Mouse (Mus musculus) bone marrow, adult 2 months (tissue): ENCODE measurements around the gene Ptprm.

Experiments used
- CTCF ChIP-seq: fragments of 200-500 bp; IDR thresholded peaks from 2 replicates; pipeline ENCODE4 v1.5.1; 2011; ENCODE audit warnings: low read length, control low read depth; ENCODE audit not compliant: control insufficient read depth, insufficient read depth
- POLR2A ChIP-seq: fragments of 200-500 bp; IDR thresholded peaks from 2 replicates; pipeline ENCODE4 v1.6.1; 2011; ENCODE audit warnings: low read depth, mild to moderate bottlenecking, control low read depth, low read length, borderline replicate concordance; ENCODE audit not compliant: control insufficient read depth

DNA sequence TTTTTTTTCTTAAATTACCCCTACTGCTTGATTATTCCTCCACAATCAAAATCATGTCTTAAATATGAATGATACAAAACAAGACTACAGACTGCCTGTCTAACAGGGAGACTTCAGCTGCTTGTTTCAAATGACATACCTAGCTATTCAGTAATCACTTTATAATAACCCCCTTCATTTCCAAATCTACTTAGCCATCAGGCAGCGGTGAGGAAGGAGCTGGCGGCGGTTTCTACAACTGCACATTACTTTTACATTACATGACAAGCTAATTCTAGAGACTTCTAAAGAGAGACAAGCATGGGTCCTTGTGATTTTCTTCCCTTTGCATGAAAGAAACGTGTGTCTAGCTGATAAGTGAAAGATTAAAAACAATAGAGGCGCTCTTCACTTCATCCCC lies 377.8 kb downstream of the Ptprm start:
- TF ChIP-seq CTCF (no peak), POLR2A (no peak)
